Mouse (Mus musculus): ENCODE data around the gene Lhcgr.

The Lhcgr gene

DNA sequence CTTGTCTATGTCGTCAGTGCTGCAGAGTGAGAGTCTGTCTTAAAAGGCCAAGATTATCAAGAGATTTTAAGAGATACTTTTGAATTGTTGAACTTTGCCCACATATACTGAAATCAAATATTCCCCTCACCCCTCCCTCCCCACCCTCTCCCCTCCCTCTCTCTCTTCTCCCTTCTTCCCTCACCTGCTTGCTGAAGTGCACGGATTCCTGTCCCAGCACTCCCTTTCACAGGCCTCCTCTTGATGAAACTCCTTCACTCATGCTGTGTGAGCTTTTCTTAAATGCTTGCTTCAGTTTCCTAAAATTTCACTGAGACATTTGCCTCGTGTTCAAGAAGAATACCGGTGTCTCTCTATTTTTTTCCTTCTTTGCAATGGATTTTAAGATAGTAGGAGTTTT is 88.7 kb downstream of the Lhcgr start:
- DNase-seq (ENCODE audit: low spot score) = no peak

DNA sequence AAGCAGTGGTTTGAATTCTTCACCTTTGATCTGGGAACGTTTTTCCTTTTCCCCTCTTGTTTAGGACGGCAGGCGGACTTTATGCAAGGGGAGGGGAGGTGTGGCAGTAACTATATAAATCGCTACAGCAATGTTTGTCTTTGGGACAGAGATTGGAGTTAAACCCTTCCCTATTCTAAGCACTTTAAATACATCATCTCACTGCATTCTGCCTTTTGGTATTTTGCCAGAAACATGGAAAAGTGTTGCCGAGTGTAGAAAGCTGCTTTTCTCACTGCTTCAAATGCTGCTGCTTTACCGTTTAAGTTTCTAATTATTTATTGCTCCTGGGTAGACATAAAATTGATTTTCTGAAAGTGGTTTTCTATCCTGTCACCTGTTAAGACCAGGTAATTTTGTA is 89.4 kb downstream of the Lhcgr start:
- no peak for DNase-seq (ENCODE audit: low spot score)

DNA sequence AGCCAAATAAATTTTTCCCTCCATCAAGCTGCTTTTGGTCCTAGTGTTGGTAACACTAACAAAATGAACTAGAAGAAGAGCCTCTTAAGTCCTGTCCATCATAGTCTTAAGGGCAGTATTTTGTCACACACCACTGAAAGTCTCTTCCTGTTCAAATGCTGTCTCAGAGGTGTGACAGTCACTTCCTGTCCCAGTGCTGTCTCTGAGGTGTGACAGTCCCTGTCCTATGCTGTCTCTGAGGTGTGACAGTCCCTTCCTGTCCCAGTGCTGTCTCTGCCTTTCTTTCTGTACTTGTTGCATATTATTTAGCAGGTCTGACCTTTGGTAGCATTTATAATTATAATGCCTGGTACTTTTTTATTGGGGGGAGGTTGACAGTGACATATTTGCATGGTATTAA is 90.9 kb downstream of the Lhcgr start:
- no peak for DNase-seq (ENCODE audit: low spot score)

DNA sequence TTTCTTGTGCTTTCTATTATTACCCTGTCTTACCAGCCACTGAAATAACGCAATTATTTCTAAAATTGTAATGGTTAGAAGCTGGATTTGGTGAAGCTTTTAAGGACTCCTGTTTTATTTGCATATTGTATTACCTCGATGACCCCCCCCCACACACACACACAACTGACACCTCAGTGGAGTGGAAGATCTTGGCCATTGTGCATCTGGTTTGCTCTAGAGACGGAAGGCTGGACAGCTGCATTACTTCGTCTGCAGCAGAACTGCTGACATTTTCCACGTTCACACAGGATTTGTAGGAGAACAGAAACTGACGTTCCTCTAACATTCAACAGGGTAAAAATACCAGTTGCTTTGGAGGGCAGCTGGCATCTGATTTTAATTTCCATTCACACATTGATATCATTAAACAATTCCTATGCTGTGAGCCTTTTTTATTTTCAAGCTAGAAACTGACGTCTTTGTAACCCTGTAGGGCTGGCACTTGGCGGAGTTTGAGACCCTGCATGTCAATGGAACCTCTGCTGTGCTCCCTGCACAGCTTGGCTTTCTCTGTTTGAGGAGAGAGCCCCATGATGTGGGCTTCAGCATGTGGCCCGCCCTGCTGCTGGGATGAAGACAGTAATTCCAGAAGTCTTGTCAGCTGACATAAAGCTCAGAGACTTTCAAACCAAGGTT is 95.0 kb downstream of the Lhcgr start:
- no peak for DNase-seq (ENCODE audit: low spot score)

DNA sequence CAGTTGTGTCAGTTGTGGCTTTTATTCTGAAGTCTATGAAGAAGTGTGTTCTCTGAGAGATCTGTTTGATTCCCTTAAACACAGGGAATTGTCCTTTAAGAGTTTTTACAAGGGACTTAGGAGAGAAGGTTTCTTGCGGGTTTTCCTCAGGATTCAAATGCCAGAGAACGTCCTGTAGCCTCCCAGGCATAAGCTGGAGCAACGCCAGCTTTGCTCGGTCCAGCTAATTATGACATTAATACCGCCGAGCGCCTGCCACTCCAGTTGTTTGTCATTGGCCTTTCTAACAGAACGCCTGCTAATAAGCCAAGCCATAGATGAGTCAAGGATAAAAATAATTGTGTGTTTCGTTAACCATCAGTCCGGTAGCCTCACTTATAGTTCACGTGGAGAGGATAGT is 103.6 kb downstream of the Lhcgr start:
- no peak for DNase-seq (ENCODE audit: low spot score)

DNA sequence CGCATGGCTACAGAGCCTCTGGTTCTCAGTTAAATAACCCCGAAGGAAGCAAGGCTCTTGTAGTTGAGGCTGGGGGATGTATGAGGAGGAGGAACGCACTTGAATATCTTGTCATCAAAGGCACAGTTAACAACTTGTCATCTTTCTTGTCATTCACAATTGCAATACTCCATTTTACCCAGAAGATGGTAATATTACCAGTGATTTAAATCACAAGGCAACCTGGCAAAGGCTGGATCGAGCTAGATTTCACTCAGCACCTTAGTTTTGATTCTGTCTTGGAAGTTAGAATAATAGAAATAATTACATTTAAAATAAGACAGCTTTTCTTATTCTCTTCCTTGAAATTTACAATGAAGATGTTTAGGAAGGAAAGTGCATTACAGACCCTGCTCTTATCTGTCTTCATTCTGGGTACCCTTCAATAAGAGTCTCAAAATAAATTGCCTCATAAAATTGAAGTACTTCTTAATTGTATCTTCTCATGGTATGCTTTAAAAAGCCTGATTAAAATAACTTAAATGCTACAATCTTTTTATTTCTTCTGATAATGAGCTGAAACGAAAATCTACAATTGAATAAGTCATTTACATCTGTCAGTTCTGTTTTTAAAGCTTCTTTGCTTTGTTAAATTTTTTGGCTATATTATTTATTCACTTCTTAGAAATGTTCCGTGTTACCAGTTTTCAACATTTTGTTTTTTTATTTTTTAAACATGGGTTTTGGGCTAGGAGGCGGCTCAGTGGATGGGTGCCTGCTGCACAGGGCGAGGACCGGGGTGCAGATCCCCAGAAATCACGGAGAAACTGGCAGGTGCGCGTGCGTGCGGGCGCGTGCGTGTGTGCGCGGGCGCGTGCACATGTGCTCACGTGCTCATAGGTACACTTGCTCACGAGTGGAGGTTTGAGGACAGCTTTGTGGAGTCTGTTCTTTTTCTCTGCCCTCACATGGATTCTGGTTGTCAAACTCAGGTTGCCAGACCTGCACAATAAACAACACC is 116.2 kb downstream of the Lhcgr start:
- no peak for DNase-seq (ENCODE audit: low spot score)

DNA sequence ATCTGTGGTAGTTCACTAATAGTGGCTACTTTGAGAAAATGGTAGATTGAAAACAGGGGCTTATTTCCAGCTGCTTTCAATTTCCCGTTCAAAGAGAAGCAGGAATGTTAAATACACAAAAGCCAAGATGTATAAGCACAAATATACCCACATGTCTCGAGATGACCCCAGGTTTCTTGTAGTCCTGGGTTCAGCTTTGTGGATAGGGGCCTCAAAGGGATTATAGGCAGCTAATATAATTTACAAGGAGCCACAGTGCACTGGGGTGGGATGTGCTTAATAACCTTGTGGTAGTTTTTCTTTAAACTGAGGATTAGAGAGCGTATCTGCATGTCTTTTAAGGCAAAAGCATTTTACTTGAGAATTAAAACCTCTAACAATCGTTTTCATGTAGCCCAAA is 121.0 kb downstream of the Lhcgr start:
- DNase-seq (ENCODE audit: low spot score) = no peak

DNA sequence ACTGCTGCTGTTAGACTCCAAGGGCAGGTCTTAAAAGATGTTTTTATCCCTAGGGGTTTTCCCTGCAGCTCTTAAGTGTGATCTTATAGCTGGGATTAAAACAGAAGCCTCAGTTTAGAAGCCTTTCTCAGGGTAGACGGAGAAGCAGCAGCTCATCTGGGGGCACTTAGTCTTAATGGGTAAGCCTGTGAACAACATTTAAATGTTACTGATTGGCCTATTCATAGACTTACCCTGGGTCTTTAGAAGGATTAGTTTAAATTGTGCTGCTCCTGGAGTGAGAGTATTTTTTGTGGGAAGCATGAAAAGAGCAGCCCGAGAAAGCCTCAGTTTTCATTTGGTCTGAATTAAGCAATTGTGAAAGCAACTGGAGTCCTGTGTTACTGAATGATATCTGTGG is 121.9 kb downstream of the Lhcgr start:
- no peak for DNase-seq (ENCODE audit: low spot score)

DNA sequence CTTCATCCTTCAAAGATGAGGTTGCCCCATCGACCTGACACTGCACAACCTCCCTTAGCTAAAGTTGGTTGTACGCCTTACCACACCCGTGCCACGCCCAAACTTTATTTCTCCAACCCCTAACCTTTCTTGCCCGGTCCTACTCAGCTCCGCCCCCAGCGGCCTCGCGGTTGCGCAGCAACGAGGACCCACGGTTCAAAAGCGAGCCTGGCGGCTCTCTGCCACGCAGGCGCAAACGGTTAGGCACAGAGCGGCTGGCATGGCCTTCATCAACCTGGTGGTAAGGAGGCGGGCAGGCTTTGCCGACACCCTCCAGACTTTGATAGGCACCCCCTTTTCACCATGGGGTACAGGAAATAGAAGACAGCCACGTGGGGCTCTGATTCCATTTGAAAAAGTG is 123.3 kb downstream of the Lhcgr start, which contains the start of gene Gtf2a1l:
Gene Gtf2a1l, plus strand, starts transcription at position 209 of the 400 bp plus-strand sequence.
- DNase-seq (ENCODE audit: low spot score) = peak; percentile 55

Data from layer of hippocampus, adult 11-12 months (tissue).